Mouse (Mus musculus): ENCODE measurements around the gene Ttc30a2. TPM values are rescaled to one million over a fixed set of nuclear protein-coding genes. Genes with fewer than 3 reads are reported as not detected.
"Not testable (repeated sequence)": the region's sequence is repeated elsewhere in the genome, so short reads cannot be mapped to it uniquely, and the experiment has no call there.

Gene Ttc30a2
- total RNA-seq, 2 experiments from 2014 or later: 0.33 to 0.38 TPM

- H3K4me3 ChIP-seq: peak within 1 kb of the TSS; percentile 75
- intact Hi-C loops (cut with DNase I): loop anchor here (5.0 kb wide), 1 partner anchor 44 kb away; the partner anchor contains the start of gene Ttc30a1
- H3K27ac ChIP-seq: peak within 1 kb of the TSS; percentile 94
- TF ChIP-seq CTCF (IDR thresholded peaks at IDR 0.05): no peak
- peak; percentile 83 for DNase-seq
Observed at GRCm38 (mm10) chr2:75938117-75939063, 39.6 kb downstream of the Ttc30a2 start, which contains the start of gene Ttc30b. Ttc30b (minus strand) TSS chr2:75938585.

DNA sequence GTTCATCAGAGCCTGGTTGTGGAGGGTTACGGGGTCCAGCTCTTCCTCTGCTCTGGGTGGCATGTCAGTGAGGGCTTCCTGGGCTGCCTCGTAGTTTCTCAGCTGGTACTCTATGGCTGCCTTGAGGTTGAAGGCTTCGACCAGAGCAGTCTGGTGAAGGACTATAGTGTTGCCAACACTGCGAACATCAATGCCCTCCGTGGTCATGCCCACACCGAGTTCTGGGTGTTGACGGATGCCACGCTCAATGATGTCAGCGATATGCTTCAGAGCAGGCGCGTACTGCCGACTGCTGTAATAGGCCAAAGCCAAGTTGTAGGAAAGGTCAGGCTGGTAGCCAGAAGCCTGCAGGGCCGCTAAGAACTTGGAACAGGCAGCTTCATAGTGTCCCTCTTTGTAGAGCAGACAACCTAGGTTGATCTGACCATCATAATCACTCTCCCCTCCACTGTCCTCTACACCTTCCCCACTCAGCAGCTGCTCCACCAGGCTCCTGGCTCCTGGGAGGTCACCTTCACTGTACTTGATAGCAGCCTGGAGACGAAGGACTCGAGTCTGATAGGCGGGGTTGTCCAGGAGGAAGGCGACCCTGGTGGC lies 40.4 kb downstream of the Ttc30a2 start:
- peak; percentile 28 for DNase-seq
- Histone ChIP-seq H3K27ac (peak overlapping the region; percentile 94), H3K4me3 (peak overlapping the region; percentile 75)
- intact Hi-C loops (cut with DNase I): loop anchor here (5.0 kb wide), 1 partner anchor 45 kb away; the partner anchor contains the start of gene Ttc30a1

GRCm38 (mm10) chr2:75936685-75937084 lies 41.3 kb downstream of the Ttc30a2 start:
- intact Hi-C loops (cut with DNase I): loop anchor here (5.0 kb wide), 1 partner anchor 46 kb away; the partner anchor contains the start of gene Ttc30a1
- not testable (repeated sequence) for H3K27ac ChIP-seq, DNase-seq, H3K4me3 ChIP-seq

GRCm38 (mm10) chr2:75933541-75933940 lies 44.4 kb downstream of the Ttc30a2 start:
- H3K27ac ChIP-seq: no peak overlapping the region
- DNase-seq: no peak
- intact Hi-C loops (cut with DNase I): no loop called here
- no peak overlapping the region for H3K4me3 ChIP-seq
- TF ChIP-seq CTCF (IDR thresholded peaks at IDR 0.05): no peak

- H3K4me3 ChIP-seq: no peak overlapping the region
- TF ChIP-seq CTCF (IDR thresholded peaks at IDR 0.05): no peak
- no peak overlapping the region for H3K27ac ChIP-seq
- intact Hi-C loops (cut with DNase I): no loop called here
- no peak for DNase-seq
Observed at GRCm38 (mm10) chr2:75930941-75931340, 47.0 kb downstream of the Ttc30a2 start.

DNA sequence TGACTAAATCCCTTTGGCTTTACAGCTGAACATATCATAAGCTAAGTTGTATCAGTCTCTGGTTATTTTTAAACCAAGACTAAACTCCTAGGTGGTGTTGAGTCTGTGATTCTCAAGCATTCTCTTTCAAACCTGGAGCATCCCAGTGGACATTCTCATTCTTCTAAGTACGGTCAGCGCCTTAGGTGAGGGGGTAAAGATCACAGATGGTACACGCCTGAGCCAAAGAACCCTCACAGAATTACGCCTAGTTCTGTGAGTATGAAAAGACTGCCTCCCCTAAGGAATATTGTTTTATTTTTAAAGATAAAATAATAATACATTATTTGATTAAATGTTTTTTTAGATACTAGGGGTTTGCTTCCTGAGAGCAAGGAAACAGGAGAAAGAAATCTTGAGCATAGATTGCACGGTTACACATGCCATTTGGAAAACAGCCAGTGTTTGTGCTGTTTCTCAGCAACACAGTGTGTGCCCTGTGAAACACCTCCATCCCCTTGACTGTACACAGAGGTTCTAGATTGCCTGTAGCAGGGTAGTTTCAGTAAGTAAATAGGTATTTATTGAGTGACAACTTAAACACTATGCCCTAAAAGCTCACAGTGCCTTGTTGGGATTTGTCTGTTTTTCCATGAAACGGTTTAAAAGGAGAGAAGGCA lies 48.1 kb downstream of the Ttc30a2 start:
- intact Hi-C loops (cut with DNase I): no loop called here
- DNase-seq: no peak
- TF ChIP-seq CTCF (IDR thresholded peaks at IDR 0.05): no peak
- Histone ChIP-seq H3K27ac (no peak overlapping the region), H3K4me3 (no peak overlapping the region)

GRCm38 (mm10) chr2:75929141-75929540 lies 48.8 kb downstream of the Ttc30a2 start:
- intact Hi-C loops (cut with DNase I): no loop called here
- no peak for TF ChIP-seq CTCF (IDR thresholded peaks at IDR 0.05)

GRCm38 (mm10) chr2:75928011-75928410 lies 50.0 kb downstream of the Ttc30a2 start:
- TF ChIP-seq CTCF (IDR thresholded peaks at IDR 0.05): no peak

More at GRCm38 (mm10) chr2:75929141-75929540, 48.8 kb downstream of the Ttc30a2 start:
- no peak overlapping the region for H3K4me3 ChIP-seq
- DNase-seq: no peak
- H3K27ac ChIP-seq: no peak overlapping the region

DNA sequence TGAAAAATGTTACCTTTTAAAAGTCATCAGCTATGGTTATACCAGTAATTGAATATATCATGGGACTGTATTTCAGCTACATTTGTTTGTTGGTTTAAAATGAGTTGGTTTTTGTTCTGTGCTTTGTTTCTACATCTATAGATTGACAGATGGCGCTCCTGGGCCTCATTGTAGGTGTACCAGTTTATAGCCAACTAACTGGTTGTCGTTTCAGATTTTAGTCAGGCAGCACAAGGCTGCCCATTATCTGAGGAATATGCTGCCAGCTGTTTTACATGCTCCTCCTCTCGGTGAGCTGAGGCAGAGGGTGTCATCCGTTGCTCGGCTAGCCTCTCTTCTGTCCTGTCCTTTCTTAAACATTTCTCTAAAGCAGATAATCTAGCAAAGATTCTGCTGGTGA lies 51.9 kb downstream of the Ttc30a2 start:
- peak; percentile 5; the same call in 1 of the 2 replicates for TF ChIP-seq CTCF (IDR thresholded peaks at IDR 0.05)
- DNase-seq: no peak
- no peak overlapping the region for H3K4me3 ChIP-seq
- intact Hi-C loops (cut with DNase I): no loop called here
- H3K27ac ChIP-seq: no peak overlapping the region

More at GRCm38 (mm10) chr2:75928011-75928410, 50.0 kb downstream of the Ttc30a2 start:
- Histone ChIP-seq H3K27ac (no peak overlapping the region), H3K4me3 (no peak overlapping the region)
- intact Hi-C loops (cut with DNase I): no loop called here
- DNase-seq: no peak

Other genes starting within 250 kb of the Ttc30a2 start
- 10 to 100 TPM; 17.7 to 25.4 TPM for gene Agps, start 146.0 kb downstream of the Ttc30a2 start, total RNA-seq (2021)
- 1 to 10 TPM; 2.7 to 3.0 TPM for gene Ttc30b, start 39.6 kb downstream of the Ttc30a2 start, total RNA-seq (2021)
- 1 to 10 TPM; 1.1 to 1.6 TPM for gene Ttc30a1, start 3.8 kb upstream of the Ttc30a2 start, total RNA-seq (2021)